Mouse (Mus musculus) liver, embryonic 14.5 days (tissue): ENCODE measurements around the gene Rfxank.

Source experiments
- CTCF ChIP-seq: IDR thresholded peaks from 2 replicates; pipeline ENCODE4 v1.5.1; 2016; ENCODE audit warnings: antibody characterized with exemption, low read depth, control low read depth
- EP300 ChIP-seq: IDR thresholded peaks from 2 replicates; pipeline ENCODE4 v1.6.1; 2016; ENCODE audit warnings: antibody characterized with exemption, low read depth

DNA sequence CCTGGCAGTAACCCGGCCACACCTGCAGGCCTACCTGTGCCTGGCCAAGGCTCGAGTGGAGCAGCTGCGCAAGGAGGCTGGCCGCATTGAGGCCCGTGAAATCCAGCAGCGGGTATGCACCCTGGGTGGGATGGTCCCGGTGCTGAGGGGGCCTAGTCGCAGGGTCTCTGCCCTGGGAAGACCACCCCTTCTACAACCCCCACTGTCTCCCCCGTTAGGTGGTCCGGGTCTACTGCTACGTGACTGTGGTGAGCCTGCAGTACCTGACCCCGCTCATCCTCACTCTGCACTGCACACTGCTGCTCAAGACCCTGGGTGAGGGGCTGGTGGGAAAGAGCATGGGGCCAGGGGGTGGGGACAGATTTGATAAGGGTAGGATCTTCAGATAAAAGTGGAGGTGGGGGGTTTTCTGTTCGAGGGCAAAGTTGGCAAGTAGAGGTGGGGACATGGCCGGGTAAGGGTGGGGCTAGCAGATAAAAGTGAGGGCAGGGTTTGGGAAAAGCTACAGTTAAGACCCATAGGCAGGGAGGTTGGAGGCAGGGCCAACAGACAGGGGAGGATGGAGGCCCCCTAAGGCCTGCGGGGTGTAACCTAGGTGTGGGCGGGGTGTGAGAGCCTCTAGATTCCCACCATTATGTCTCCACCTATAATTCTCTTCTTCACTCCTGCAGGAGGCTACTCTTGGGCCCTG is 42.4 kb upstream of the Rfxank start:
- TF ChIP-seq CTCF, result no peak
- no peak; the same call in 1 of the 2 replicates for TF ChIP-seq EP300
